Mouse (Mus musculus) left cerebral cortex, adult 8-10 months (tissue): ENCODE data around the gene Rragd. TPM values are rescaled to one million over a fixed set of nuclear protein-coding genes. Genes with fewer than 3 reads are reported as not detected.
"Not testable (repeated sequence)": the region's sequence is repeated elsewhere in the genome, so short reads cannot be mapped to it uniquely, and the experiment has no call there.

Experiments used
- DNase-seq, 2 experiments: peaks; one replicate each; pipeline ENCODE4 v3.0.0; 2022; ENCODE audit warnings: low spot score in 2 of 2
- total RNA-seq, 4 experiments: library from RNA; stranded (reverse); gene quantifications; 2 replicates each; pipeline ENCODE4 v1.2.4; 2022

Rragd gene
- total RNA-seq, 4 experiments from 2014 or later: 95.8 to 117 (median 104) TPM

- no peak for DNase-seq
Measured at GRCm38 (mm10) chr4:32984801-32985675, 2.2 kb downstream of the Rragd start.

- DNase-seq: no peak
Measured at GRCm38 (mm10) chr4:32985684-32986083, 2.8 kb downstream of the Rragd start.

- DNase-seq: no peak
Measured at GRCm38 (mm10) chr4:32987006-32987405, 4.2 kb downstream of the Rragd start.

- no peak for DNase-seq
Measured at GRCm38 (mm10) chr4:32989346-32989745, 6.5 kb downstream of the Rragd start.

- no peak for DNase-seq
Measured at GRCm38 (mm10) chr4:32994168-32994567, 11.3 kb downstream of the Rragd start.

- DNase-seq: no peak
Measured at GRCm38 (mm10) chr4:32996083-32996482, 13.2 kb downstream of the Rragd start.

GRCm38 (mm10) chr4:32997571-32997970 is 14.7 kb downstream of the Rragd start:
- DNase-seq: no peak

GRCm38 (mm10) chr4:32998996-32999395 is 16.2 kb downstream of the Rragd start:
- DNase-seq: no peak

GRCm38 (mm10) chr4:33002081-33002480 is 19.2 kb downstream of the Rragd start:
- DNase-seq: no peak

- not testable (repeated sequence) for DNase-seq
Measured at GRCm38 (mm10) chr4:33005595-33006470, 23.0 kb downstream of the Rragd start.

GRCm38 (mm10) chr4:33006844-33007243 is 24.0 kb downstream of the Rragd start:
- no peak for DNase-seq

GRCm38 (mm10) chr4:33007443-33008217 is 24.8 kb downstream of the Rragd start:
- DNase-seq: no peak

- DNase-seq: no peak
Measured at GRCm38 (mm10) chr4:33010078-33010477, 27.2 kb downstream of the Rragd start.

GRCm38 (mm10) chr4:33012484-33012883 is 29.6 kb downstream of the Rragd start:
- DNase-seq: no peak

GRCm38 (mm10) chr4:33018361-33018999 is 35.6 kb downstream of the Rragd start:
- peak; percentile 73 to 85 for DNase-seq

- no peak for DNase-seq
Measured at GRCm38 (mm10) chr4:33024420-33024819, 41.6 kb downstream of the Rragd start.

- DNase-seq: no peak
Measured at GRCm38 (mm10) chr4:33029104-33029503, 46.3 kb downstream of the Rragd start.

GRCm38 (mm10) chr4:33030264-33031194 is 47.7 kb downstream of the Rragd start:
- peak in 1 of 2 experiments; percentile 43 for DNase-seq

GRCm38 (mm10) chr4:33031195-33031960 is 48.5 kb downstream of the Rragd start, which contains the start of gene Ube2j1:
Gene Ube2j1, plus strand, starts transcription at chr4:33031416.
- DNase-seq: peak; percentile 65 to 89
